Mouse (Mus musculus): ENCODE measurements around the gene Rprd1b. TPM values are rescaled to one million over a fixed set of nuclear protein-coding genes. Genes with fewer than 3 reads are reported as not detected.

Rprd1b gene
- polyA plus RNA-seq, 1 experiment from 2014 or later = 45.5 TPM

DNA sequence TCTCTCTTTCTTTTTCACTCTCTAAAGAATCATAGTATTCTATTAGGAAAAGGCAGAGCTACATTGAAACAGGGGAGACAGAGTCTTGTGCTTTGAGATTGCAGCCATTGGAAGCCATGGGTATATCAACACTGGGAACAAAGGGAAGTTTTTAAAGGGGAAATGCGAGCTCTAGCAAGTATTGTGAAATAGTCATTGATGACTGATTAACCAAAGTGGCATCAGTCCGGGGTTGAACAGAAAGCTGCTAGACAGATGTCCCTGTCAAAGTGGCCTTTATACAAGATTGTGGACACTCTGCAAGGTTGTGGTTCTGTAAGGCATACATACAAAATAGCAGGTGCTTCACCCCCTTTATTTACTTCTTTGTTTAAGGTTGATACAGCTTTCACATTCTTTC, 127.3 kb downstream of the Rprd1b start:
- 67% methylated on average over 2 of the region's 2 CpGs for WGBS
- Histone ChIP-seq H3K4me2 (replicated peaks) (no peak overlapping the region), H3K9me3 (0 out of 2 replicates have a peak, but pooled peaks cover 4% of the 10 kb centered on the region), H3K4me1 (peaks cover 15% of the 10 kb centered on the region; the same call in 1 of the 2 replicates), H3K27me3 (replicated peaks) (no peaks in the 10 kb centered on the region), H3K36me3 (0 out of 2 replicates have a peak, but pooled peaks cover 4% of the 10 kb centered on the region), H3K9ac (no peak overlapping the region), H3K27ac (no peak overlapping the region), H3K4me3 (no peak overlapping the region)
- no peak for ATAC-seq (ENCODE audit: low FRiP score, low read depth)

DNA sequence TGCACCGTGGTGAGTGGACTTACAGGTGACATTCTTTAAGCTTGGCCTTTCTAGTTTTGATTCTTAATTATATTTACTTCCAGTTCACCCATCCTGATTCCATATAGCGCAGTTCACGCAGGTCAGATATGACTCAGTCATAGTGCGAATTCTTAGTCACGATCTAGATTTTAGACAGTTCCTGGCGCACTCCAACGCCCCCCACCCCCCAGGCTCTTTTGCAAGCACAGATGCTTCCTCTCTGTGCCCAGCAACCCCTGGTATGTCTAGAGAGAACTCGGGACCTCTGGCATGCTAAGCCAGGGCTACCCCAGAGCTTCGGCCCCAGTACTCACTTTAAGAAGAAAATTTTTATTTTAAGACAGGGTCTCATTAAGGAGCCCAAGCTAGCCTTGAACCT, 128.2 kb downstream of the Rprd1b start:
- Histone ChIP-seq H3K36me3 (no peaks in the 10 kb centered on the region), H3K27ac (no peak overlapping the region), H3K27me3 (replicated peaks) (no peaks in the 10 kb centered on the region), H3K9ac (no peak overlapping the region), H3K4me2 (replicated peaks) (no peak overlapping the region), H3K4me1 (peaks cover 15% of the 10 kb centered on the region; the same call in 1 of the 2 replicates), H3K4me3 (no peak overlapping the region), H3K9me3 (no peaks in the 10 kb centered on the region)
- no peak for ATAC-seq (ENCODE audit: low FRiP score, low read depth)
- 93% methylated on average over 9 of the region's 9 CpGs for WGBS

DNA sequence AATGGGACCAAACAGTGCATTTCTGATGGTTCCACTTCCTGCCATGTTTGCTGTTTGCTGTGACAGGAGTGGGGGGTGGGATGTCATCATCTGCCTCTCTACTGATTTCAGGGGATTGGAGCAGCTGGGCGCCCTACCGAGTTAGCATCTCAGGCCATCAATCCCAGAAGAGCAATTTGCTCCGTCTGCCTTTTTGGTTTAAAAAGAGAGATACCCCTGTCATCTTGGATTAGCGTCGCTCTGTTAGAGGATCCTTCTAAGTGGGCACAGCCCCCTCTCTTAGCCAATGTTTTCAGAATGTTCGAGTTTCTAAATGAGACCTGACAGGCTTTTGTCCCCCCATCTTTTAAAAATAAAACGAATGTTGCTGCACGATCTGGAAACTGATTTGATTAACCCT, 129.4 kb downstream of the Rprd1b start:
- no peak overlapping the region for H3K4me2 ChIP-seq (replicated peaks)
- H3K9ac ChIP-seq = no peak overlapping the region
- no peaks in the 10 kb centered on the region for H3K9me3 ChIP-seq
- no peaks in the 10 kb centered on the region for H3K36me3 ChIP-seq
- H3K27me3 ChIP-seq (replicated peaks) = no peaks in the 10 kb centered on the region
- no peak overlapping the region for H3K4me3 ChIP-seq
- H3K4me1 ChIP-seq = peaks cover 14% of the 10 kb centered on the region; the same call in 1 of the 2 replicates
- WGBS = 58% methylated on average over 8 of the region's 8 CpGs
- ATAC-seq (ENCODE audit: low FRiP score, low read depth) = no peak
- H3K27ac ChIP-seq = no peak overlapping the region

- 50% methylated on average over 7 of the region's 7 CpGs for WGBS
- H3K4me3 ChIP-seq = no peak overlapping the region
- ATAC-seq (ENCODE audit: low FRiP score, low read depth) = no peak
Observed at GRCm38 (mm10) chr2:158159376-158160235, 131.3 kb downstream of the Rprd1b start.

DNA sequence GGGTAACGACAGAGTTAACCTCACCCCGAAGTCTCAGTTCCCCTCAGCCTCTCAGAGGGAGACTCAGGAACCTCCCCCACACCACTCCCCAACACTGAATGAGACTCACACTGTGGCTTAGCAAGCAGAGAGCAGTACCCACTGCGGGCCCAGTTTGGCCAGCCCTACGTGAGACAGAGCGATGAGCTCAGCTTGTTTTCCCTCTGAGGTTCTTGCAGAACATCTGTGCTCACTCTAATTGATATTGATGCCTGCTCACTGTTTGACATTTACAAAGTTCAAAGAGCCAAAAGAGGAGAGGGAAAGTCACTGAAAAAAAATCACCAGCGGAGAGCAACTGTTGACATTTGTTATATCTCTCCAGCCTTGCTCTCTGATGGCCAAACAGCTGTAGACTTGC, 133.5 kb downstream of the Rprd1b start:
- Histone ChIP-seq H3K9ac (no peak overlapping the region), H3K4me3 (no peak overlapping the region), H3K36me3 (no peaks in the 10 kb centered on the region), H3K4me1 (0 out of 2 replicates have a peak, but pooled peaks cover 11% of the 10 kb centered on the region), H3K27ac (no peak overlapping the region), H3K27me3 (replicated peaks) (no peaks in the 10 kb centered on the region), H3K4me2 (replicated peaks) (no peak overlapping the region), H3K9me3 (no peaks in the 10 kb centered on the region)
- WGBS = 84% methylated on average over 6 of the region's 6 CpGs
- ATAC-seq (ENCODE audit: low FRiP score, low read depth) = no peak

More at GRCm38 (mm10) chr2:158159376-158160235, 131.3 kb downstream of the Rprd1b start:
- Histone ChIP-seq H3K4me1 (0 out of 2 replicates have a peak, but pooled peaks cover 11% of the 10 kb centered on the region), H3K9me3 (no peaks in the 10 kb centered on the region), H3K27ac (no peak overlapping the region), H3K4me2 (replicated peaks) (no peak overlapping the region), H3K27me3 (replicated peaks) (no peaks in the 10 kb centered on the region), H3K36me3 (no peaks in the 10 kb centered on the region), H3K9ac (no peak overlapping the region)

DNA sequence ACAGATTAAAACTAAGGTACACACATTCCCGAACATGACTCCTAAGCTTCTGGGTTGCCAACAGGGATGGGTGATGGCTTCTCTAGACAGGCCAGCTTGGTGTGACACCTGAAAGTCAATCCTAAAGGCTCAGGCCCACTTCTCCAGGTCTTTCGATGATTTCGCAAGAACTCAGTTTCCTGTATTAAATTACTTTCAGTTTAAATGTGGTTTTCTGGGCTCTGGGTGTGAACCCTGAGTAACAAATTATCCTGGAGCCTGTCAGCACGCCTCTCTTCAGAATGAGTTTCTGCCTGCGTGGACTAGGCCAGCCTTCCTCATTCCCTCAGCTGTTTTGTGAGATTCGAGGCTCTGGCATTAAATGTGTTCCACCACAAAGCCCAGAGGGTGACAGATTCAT, 134.7 kb downstream of the Rprd1b start:
- H3K9ac ChIP-seq = no peak overlapping the region

DNA sequence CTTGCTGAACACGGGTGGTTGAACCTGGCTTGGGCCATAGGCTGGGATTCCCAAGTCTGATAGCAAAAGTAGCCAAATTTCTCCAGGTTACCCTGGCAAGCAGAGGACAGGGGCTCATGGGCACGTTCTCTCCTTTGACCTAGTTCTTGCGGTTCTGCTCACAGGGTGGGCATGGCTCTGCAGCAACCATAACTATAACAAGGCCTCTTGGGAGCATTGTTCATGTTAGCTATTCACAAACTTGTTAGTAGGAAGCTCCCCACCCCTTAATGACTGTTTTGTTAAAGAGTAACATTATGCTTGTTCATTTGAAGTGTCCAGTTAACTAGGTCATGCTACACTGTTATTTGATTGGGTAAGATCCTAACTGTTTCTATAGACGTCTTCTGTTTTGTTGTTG, 137.5 kb downstream of the Rprd1b start:
- no peaks in the 10 kb centered on the region for H3K4me1 ChIP-seq
- H3K4me2 ChIP-seq (replicated peaks) = no peak overlapping the region
- H3K9me3 ChIP-seq = no peaks in the 10 kb centered on the region
- H3K9ac ChIP-seq = no peak overlapping the region
- ATAC-seq (ENCODE audit: low FRiP score, low read depth) = no peak
- H3K36me3 ChIP-seq = no peaks in the 10 kb centered on the region
- H3K27me3 ChIP-seq (replicated peaks) = no peaks in the 10 kb centered on the region
- H3K4me3 ChIP-seq = no peak overlapping the region
- H3K27ac ChIP-seq = no peak overlapping the region
- WGBS = 85% methylated on average over 4 of the region's 4 CpGs

More for the DNA sequence above, 134.7 kb downstream of the Rprd1b start:
- no peak overlapping the region for H3K27ac ChIP-seq
- H3K27me3 ChIP-seq (replicated peaks) = no peaks in the 10 kb centered on the region
- H3K36me3 ChIP-seq = no peaks in the 10 kb centered on the region
- WGBS = 73% methylated on average over 6 of the region's 6 CpGs
- H3K4me2 ChIP-seq (replicated peaks) = no peak overlapping the region
- H3K9me3 ChIP-seq = no peaks in the 10 kb centered on the region
- no peak overlapping the region for H3K4me3 ChIP-seq
- no peak for ATAC-seq (ENCODE audit: low FRiP score, low read depth)
- 0 out of 2 replicates have a peak, but pooled peaks cover 7% of the 10 kb centered on the region for H3K4me1 ChIP-seq

GRCm38 (mm10) chr2:158166628-158167027, 138.3 kb downstream of the Rprd1b start:
- no peak for ATAC-seq (ENCODE audit: low FRiP score, low read depth)
- Histone ChIP-seq H3K9ac (no peak overlapping the region), H3K27ac (no peak overlapping the region), H3K27me3 (replicated peaks) (no peaks in the 10 kb centered on the region), H3K36me3 (no peaks in the 10 kb centered on the region), H3K4me1 (no peaks in the 10 kb centered on the region), H3K4me3 (no peak overlapping the region), H3K9me3 (no peaks in the 10 kb centered on the region), H3K4me2 (replicated peaks) (no peak overlapping the region)
- 79% methylated on average over 7 of the region's 7 CpGs for WGBS

DNA sequence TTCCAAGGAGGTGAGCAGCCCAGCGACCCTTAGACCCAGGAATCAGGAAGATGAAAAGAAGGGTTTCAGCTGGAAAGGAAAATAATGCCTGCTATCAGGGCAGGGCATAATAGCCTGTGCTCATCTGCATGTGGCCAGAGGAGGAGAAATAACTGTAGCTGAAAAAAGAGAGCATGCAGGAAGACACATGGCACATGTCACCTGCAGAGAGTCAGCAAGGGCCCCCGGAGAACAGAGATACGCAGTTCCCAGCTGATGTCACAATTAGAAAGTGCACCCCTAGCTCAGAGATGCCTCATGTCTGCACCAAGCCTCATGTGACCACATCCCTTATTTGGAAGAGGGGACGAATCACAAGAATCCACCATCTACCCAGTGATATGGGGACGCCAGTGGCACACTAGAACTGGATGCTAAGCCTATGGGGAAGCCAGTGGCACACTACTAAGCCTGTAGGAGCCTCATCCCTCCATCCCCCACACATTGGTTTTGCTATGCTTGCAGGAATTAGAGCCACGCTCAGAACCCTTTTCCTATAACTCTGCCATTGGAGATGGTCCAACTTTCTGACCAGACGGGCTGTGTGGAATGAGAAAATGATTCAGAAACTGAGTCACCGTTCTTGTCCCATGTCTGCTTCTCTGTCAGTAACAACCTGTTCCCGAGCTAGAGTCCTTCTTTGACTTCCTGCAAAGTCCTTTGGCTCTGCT, 139.4 kb downstream of the Rprd1b start:
- Histone ChIP-seq H3K4me3 (no peak overlapping the region), H3K9me3 (no peaks in the 10 kb centered on the region), H3K36me3 (no peaks in the 10 kb centered on the region), H3K4me1 (no peaks in the 10 kb centered on the region), H3K27ac (no peak overlapping the region), H3K4me2 (replicated peaks) (no peak overlapping the region), H3K27me3 (replicated peaks) (no peaks in the 10 kb centered on the region), H3K9ac (no peak overlapping the region)
- ATAC-seq (ENCODE audit: low FRiP score, low read depth) = no peak
- 80% methylated on average over 9 of the region's 9 CpGs for WGBS

DNA sequence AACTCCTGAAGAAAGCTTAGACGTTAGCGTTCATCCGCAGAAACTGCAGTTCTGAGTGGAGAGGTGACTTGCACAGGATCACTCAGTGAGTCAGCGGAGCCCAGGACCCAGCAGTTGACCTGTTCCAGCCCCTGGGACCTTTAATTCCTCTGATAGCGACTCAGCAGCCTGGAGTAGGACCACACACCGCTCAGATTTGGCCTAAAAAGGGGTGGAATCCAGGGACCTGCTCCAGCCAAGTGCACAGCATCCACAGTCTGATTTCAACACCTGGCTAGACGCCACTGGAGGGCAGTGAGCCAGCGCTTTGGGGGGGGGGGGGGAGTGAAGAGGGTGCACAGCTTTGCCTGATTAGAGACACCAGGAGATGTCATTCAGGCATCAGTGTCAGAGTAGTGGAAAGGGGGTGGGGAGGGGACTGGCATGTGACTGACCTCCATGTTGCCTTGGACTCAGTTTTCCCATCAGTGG, 140.5 kb downstream of the Rprd1b start:
- WGBS = 77% methylated on average over 8 of the region's 8 CpGs
- H3K27me3 ChIP-seq (replicated peaks) = no peaks in the 10 kb centered on the region
- no peaks in the 10 kb centered on the region for H3K4me1 ChIP-seq
- no peak overlapping the region for H3K27ac ChIP-seq
- H3K4me3 ChIP-seq = no peak overlapping the region
- no peak overlapping the region for H3K9ac ChIP-seq
- ATAC-seq (ENCODE audit: low FRiP score, low read depth) = no peak
- no peaks in the 10 kb centered on the region for H3K36me3 ChIP-seq
- H3K4me2 ChIP-seq (replicated peaks) = no peak overlapping the region
- H3K9me3 ChIP-seq = no peaks in the 10 kb centered on the region

DNA sequence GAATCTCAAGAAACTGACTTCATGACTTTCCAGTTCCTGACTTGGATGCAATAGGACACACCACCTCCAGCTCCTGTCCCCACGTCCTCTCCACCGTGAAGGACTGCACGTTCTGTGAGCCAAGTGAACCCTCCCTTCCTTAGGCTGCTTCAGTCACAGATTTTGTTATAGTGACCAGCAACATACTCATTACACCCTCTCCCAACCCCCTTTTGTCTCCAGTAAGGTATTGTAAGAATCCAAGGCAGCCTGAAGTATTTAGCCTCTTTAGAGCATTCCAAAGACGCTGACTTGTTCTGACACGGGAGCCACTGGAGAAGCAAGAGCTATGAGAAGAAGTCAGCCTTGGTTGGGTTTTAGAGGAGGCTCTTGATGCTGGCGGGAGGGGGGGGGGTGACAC, 141.1 kb downstream of the Rprd1b start:
- Histone ChIP-seq H3K27me3 (replicated peaks) (no peaks in the 10 kb centered on the region), H3K27ac (no peak overlapping the region), H3K4me2 (replicated peaks) (no peak overlapping the region), H3K9me3 (no peaks in the 10 kb centered on the region), H3K4me1 (no peaks in the 10 kb centered on the region), H3K36me3 (no peaks in the 10 kb centered on the region), H3K9ac (no peak overlapping the region), H3K4me3 (no peak overlapping the region)
- 83% methylated on average over 6 of the region's 6 CpGs for WGBS
- no peak for ATAC-seq (ENCODE audit: low FRiP score, low read depth)

- Histone ChIP-seq H3K4me2 (replicated peaks) (no peak overlapping the region), H3K9ac (no peak overlapping the region), H3K9me3 (no peaks in the 10 kb centered on the region), H3K27ac (no peak overlapping the region), H3K4me1 (no peaks in the 10 kb centered on the region), H3K4me3 (no peak overlapping the region), H3K27me3 (replicated peaks) (no peaks in the 10 kb centered on the region), H3K36me3 (no peaks in the 10 kb centered on the region)
- no peak for ATAC-seq (ENCODE audit: low FRiP score, low read depth)
- WGBS = 89% methylated on average over 7 of the region's 7 CpGs
Observed at GRCm38 (mm10) chr2:158169771-158170170, 141.5 kb downstream of the Rprd1b start.
